Mouse (Mus musculus) liver, adult 2 months (tissue): ENCODE data around the gene Cdh22. TPM values are rescaled to one million over a fixed set of nuclear protein-coding genes. Genes with fewer than 3 reads are reported as not detected.

Source experiments
- DNase-seq: peaks from one replicate; pipeline ENCODE4 v3.0.0-alpha.2; 2011; ENCODE audit warnings: low read depth, low spot score; ENCODE audit errors: extremely low read depth
- H3K27ac ChIP-seq: fragments of 200-500 bp; replicated peaks from 2 replicates; pipeline ENCODE4 v1.5.1; 2012; ENCODE audit warnings: low read depth, mild to moderate bottlenecking, control low read depth, inconsistent platforms, low read length; ENCODE audit not compliant: insufficient read depth
- H3K27me3 ChIP-seq: fragments of 200-500 bp; 2 replicates; pipeline ENCODE4 v1.6.1; 2012; ENCODE audit warnings: mild to moderate bottlenecking, moderate library complexity, low read length, inconsistent platforms; ENCODE audit not compliant: control insufficient read depth, insufficient read depth
- H3K36me3 ChIP-seq: fragments of 200-500 bp; 2 replicates; pipeline ENCODE4 v1.6.1; 2012; ENCODE audit warnings: low read length, inconsistent platforms; ENCODE audit not compliant: control insufficient read depth, insufficient read depth
- H3K4me1 ChIP-seq: fragments of 200-500 bp; 2 replicates; pipeline ENCODE4 v1.6.1; 2011; ENCODE audit warnings: low read length; ENCODE audit not compliant: control insufficient read depth, insufficient read depth
- H3K4me3 ChIP-seq: fragments of 200-500 bp; 2 replicates; pipeline ENCODE4 v1.5.1; 2011; ENCODE audit warnings: low read depth, mild to moderate bottlenecking, control low read depth, low read length, moderate library complexity; ENCODE audit not compliant: insufficient read depth
- H3K79me2 ChIP-seq: fragments of 200-500 bp; 2 replicates; pipeline ENCODE4 v1.6.1; 2012; ENCODE audit warnings: inconsistent platforms, mild to moderate bottlenecking, low read length, moderate library complexity; ENCODE audit not compliant: control insufficient read depth, insufficient read depth
- H3K9ac ChIP-seq: fragments of 200-500 bp; 2 replicates; pipeline ENCODE4 v1.6.1; 2012; ENCODE audit warnings: low read depth, mild to moderate bottlenecking, control low read depth, inconsistent platforms, low read length
- CTCF ChIP-seq: fragments of 200-500 bp; IDR thresholded peaks from 2 replicates; pipeline ENCODE4 v1.5.1; 2011; ENCODE audit warnings: low read depth, low read length, control low read depth
- POLR2A ChIP-seq: fragments of 200-500 bp; IDR thresholded peaks from 2 replicates; pipeline ENCODE4 v1.6.1; 2011; ENCODE audit warnings: low read length, control low read depth; ENCODE audit not compliant: insufficient read depth; ENCODE audit errors: extremely low read depth
- WGBS: fragments of 180-500 bp; shearing (Covaris S2); methylation state at CpG from one replicate; pipeline ENCODE4 v1.1.7; 2018; 5-methylcytosine and 5-hydroxymethylcytosine counted together
- polyA plus RNA-seq: library from polyadenylated mRNA; depleted of rRNA; stranded (reverse); fragments of >200 nt; gene quantifications from 2 replicates; pipeline ENCODE4 v1.2.3, GENCODE M21; 2012
- total RNA-seq: library from RNA; depleted of rRNA; stranded (reverse); fragments of >200 nt; gene quantifications from 2 replicates; pipeline ENCODE4 v1.2.3, GENCODE M21; 2014

Cdh22 gene
- total and polyA plus RNA-seq, 2 experiments, result not detected

GRCm38 (mm10) chr2:165081257-165081656 is 153.4 kb downstream of the Cdh22 start:
- no peak for TF ChIP-seq CTCF
- no peak for TF ChIP-seq POLR2A
- no peak overlapping the region for H3K4me3 ChIP-seq
- H3K27me3 ChIP-seq, result peaks cover 7% of the 10 kb centered on the region; the same call in 1 of the 2 replicates
- H3K4me1 ChIP-seq, result no peaks in the 10 kb centered on the region
- H3K9ac ChIP-seq, result no peak overlapping the region
- no peaks in the 10 kb centered on the region for H3K36me3 ChIP-seq
- no peak for DNase-seq
- WGBS, result 20% methylated on average over 7 of the region's 7 CpGs
- H3K79me2 ChIP-seq, result no peaks in the 10 kb centered on the region
- H3K27ac ChIP-seq, result no peak overlapping the region

- whole genome bisulfite sequencing, result 14% methylated on average over 9 of the region's 9 CpGs
- DNase-seq, result no peak
- no peaks in the 10 kb centered on the region for H3K79me2 ChIP-seq
- H3K4me1 ChIP-seq, result no peaks in the 10 kb centered on the region
- H3K36me3 ChIP-seq, result no peaks in the 10 kb centered on the region
- H3K27ac ChIP-seq, result no peak overlapping the region
- TF ChIP-seq CTCF, result no peak
- TF ChIP-seq POLR2A, result no peak
- no peak overlapping the region for H3K9ac ChIP-seq
- peaks cover 7% of the 10 kb centered on the region; the same call in 1 of the 2 replicates for H3K27me3 ChIP-seq
- H3K4me3 ChIP-seq, result no peak overlapping the region
Measured at GRCm38 (mm10) chr2:165080657-165081056, 154.0 kb downstream of the Cdh22 start.

GRCm38 (mm10) chr2:165078605-165079004 is 156.0 kb downstream of the Cdh22 start:
- H3K4me1 ChIP-seq, result no peaks in the 10 kb centered on the region
- 23% methylated on average over 10 of the region's 10 CpGs for WGBS
- peaks cover 7% of the 10 kb centered on the region; the same call in 1 of the 2 replicates for H3K27me3 ChIP-seq
- no peaks in the 10 kb centered on the region for H3K36me3 ChIP-seq
- no peak overlapping the region for H3K27ac ChIP-seq
- H3K9ac ChIP-seq, result no peak overlapping the region
- TF ChIP-seq POLR2A, result no peak
- no peak overlapping the region for H3K4me3 ChIP-seq
- no peaks in the 10 kb centered on the region for H3K79me2 ChIP-seq
- DNase-seq, result no peak

DNA sequence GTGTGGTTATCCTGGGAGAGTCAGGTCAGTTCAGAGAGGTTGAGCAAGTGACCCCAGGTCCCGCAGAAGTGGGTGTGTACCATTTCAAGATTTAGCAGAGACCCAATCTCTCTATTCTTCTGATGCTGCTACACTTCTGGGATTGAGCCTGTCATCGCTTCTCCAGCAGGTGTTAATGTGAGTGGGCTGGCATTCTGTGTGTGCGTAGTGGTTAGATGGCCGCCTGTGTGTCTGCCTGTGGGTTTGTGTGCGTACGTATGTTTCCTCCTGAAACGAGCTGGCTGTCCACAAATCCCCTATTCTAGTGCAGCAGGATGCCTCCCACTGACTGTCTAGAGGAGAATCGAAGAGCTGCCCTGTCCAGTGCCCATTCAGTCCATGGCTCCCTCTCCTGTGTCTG is 156.6 kb downstream of the Cdh22 start:
- DNase-seq, result no peak
- no peaks in the 10 kb centered on the region for H3K4me1 ChIP-seq
- no peaks in the 10 kb centered on the region for H3K36me3 ChIP-seq
- 56% methylated on average over 8 of the region's 8 CpGs for WGBS
- H3K4me3 ChIP-seq, result no peak overlapping the region
- no peak overlapping the region for H3K9ac ChIP-seq
- peaks cover 7% of the 10 kb centered on the region; the same call in 1 of the 2 replicates for H3K27me3 ChIP-seq
- H3K27ac ChIP-seq, result no peak overlapping the region
- no peaks in the 10 kb centered on the region for H3K79me2 ChIP-seq
- TF ChIP-seq POLR2A, result no peak
- no peak for TF ChIP-seq CTCF

GRCm38 (mm10) chr2:165077055-165077454 is 157.6 kb downstream of the Cdh22 start:
- peaks cover 7% of the 10 kb centered on the region; the same call in 1 of the 2 replicates for H3K27me3 ChIP-seq
- no peaks in the 10 kb centered on the region for H3K4me1 ChIP-seq
- H3K4me3 ChIP-seq, result no peak overlapping the region
- no peak overlapping the region for H3K9ac ChIP-seq
- WGBS, result 13% methylated on average over 9 of the region's 9 CpGs
- DNase-seq, result no peak
- no peak overlapping the region for H3K27ac ChIP-seq
- TF ChIP-seq CTCF (no peak), POLR2A (no peak)
- no peaks in the 10 kb centered on the region for H3K79me2 ChIP-seq
- no peaks in the 10 kb centered on the region for H3K36me3 ChIP-seq

- no peaks in the 10 kb centered on the region for H3K79me2 ChIP-seq
- H3K4me3 ChIP-seq, result no peak overlapping the region
- H3K4me1 ChIP-seq, result no peaks in the 10 kb centered on the region
- no peak overlapping the region for H3K9ac ChIP-seq
- peaks cover 4% of the 10 kb centered on the region; the same call in 1 of the 2 replicates for H3K27me3 ChIP-seq
- no peaks in the 10 kb centered on the region for H3K36me3 ChIP-seq
- TF ChIP-seq POLR2A, result no peak
- peak; percentile 97 for TF ChIP-seq CTCF
- H3K27ac ChIP-seq, result no peak overlapping the region
- DNase-seq, result peak; percentile 32
- WGBS, result 45% methylated on average over 2 of the region's 2 CpGs
Measured at GRCm38 (mm10) chr2:165074937-165075336, 159.7 kb downstream of the Cdh22 start.
